Mouse (Mus musculus): ENCODE data around the gene Nhlrc1. TPM values are rescaled to one million over a fixed set of nuclear protein-coding genes. Genes with fewer than 3 reads are reported as not detected.
A peak's percentile ranks its signal among the peaks of the same experiment; 100 is the strongest.

Nhlrc1 gene
- polyA plus RNA-seq, 1 experiment from 2014 or later, result 15.0 TPM

DNA sequence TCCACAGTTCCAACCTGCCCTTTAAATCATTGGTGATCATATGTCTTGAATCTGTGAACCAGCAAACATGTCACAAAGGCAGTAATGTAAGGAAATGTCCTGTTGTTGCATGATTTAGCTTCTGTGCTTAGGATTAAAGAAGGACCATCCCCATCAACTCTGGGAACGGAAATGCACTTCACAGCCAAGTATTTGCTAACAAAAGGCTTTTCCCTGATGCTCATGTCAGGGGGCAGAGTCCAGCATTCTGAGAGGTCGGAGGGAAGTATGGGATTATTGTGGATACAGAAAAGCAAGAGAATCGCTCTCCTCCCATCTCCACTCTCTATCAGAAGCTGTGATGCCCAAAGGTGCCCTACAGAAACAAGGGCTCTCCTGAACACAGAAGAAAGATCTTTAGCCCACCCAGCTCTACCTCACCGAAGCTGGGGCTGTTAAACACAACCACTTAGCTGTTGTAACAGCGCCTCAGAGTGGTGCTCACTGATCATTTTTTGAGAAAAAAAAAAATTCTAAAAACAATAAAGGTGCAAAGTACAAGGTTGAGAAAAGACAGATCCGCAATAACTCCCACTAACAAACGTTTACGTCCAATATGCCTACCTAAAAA, 27.5 kb upstream of the Nhlrc1 start:
- WGBS, result 44% methylated on average over 8 of the region's 8 CpGs
- Histone ChIP-seq H3K9me3 (no peaks in the 10 kb centered on the region), H3K27ac (replicated peaks) (0 out of 2 replicates have a peak overlapping the region, but pooled peaks have one; percentile 70), H3K36me3 (0 out of 2 replicates have a peak, but pooled peaks cover 5% of the 10 kb centered on the region), H3K4me2 (replicated peaks) (peak overlapping the region; percentile 95), H3K27me3 (no peaks in the 10 kb centered on the region), H3K4me1 (peaks cover 17% of the 10 kb centered on the region), H3K9ac (replicated peaks) (no peak overlapping the region), H3K4me3 (peak overlapping the region; percentile 86)
- ATAC-seq (replicated peaks), result no peak

DNA sequence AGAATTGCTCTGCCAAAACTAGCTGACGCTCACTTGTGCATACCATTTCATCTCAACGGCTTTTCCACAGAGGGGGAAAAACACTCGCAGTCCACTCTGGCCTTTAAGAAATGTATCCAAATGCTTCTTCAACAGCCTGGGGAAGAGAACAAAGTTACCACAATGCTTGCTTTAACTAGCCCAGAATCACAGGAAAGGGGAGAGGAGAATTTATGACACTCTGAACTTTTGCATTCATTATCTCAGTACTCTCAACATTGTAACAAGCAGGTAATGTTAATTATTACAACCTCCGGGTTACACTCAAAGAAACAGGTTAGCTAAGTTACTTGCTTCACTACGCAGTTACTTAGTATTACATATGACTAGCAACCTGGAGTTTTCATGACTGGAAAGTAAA, 25.4 kb upstream of the Nhlrc1 start:
- H3K4me2 ChIP-seq (replicated peaks), result no peak overlapping the region
- no peak overlapping the region for H3K27ac ChIP-seq (replicated peaks)
- H3K4me3 ChIP-seq, result no peak overlapping the region
- H3K4me1 ChIP-seq, result peaks cover 17% of the 10 kb centered on the region
- H3K27me3 ChIP-seq, result no peaks in the 10 kb centered on the region
- no peak overlapping the region for H3K9ac ChIP-seq (replicated peaks)
- no peak for ATAC-seq (replicated peaks)
- H3K36me3 ChIP-seq, result 0 out of 2 replicates have a peak, but pooled peaks cover 6% of the 10 kb centered on the region
- no peaks in the 10 kb centered on the region for H3K9me3 ChIP-seq
- WGBS, result 88% methylated on average over 5 of the region's 5 CpGs

DNA sequence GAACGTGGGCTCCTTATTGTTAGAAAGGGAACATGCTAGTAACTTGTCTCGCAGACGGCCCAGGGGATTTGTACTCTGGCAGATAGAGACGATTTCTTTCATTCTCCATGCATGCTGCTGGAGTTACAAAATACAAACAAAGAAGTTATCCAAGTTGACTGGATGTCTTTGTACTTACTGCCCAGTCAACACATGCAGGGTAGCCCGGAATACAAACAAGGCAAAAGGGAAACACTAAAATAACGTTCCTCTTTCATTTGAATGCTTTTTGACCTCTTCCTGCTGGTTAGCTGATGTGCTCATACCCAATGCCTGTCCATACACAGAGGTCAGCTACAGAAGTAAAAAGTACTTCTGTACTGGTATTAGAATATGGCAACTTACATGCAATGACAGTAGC, 23.3 kb upstream of the Nhlrc1 start:
- 80% methylated on average over 6 of the region's 6 CpGs for WGBS

DNA sequence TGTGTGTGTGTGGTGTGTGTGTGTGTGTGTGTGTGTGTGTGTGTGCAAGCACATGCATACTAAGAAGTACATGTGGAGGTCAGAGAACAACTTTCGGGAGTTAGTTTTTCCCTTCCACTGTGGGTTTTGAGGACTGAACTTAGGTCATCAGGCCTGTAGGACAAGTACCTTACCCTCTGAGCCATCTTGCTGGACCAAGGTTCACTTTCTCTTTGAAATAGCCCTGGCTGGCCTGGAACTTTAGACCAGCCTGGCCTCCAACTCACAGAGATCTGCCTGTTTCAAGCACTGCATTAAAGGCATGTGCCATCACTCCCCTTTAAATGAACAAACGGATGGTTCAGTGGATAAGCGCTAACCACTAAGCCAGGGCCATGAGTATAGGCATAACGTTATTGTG, 19.0 kb upstream of the Nhlrc1 start:
- Histone ChIP-seq H3K4me1 (no peaks in the 10 kb centered on the region), H3K9me3 (no peaks in the 10 kb centered on the region), H3K4me3 (no peak overlapping the region), H3K36me3 (0 out of 2 replicates have a peak, but pooled peaks cover 6% of the 10 kb centered on the region), H3K4me2 (replicated peaks) (no peak overlapping the region), H3K9ac (replicated peaks) (no peak overlapping the region), H3K27me3 (no peaks in the 10 kb centered on the region), H3K27ac (replicated peaks) (no peak overlapping the region)
- no peak for ATAC-seq (replicated peaks)
- 89% methylated on average over 4 of the region's 4 CpGs for WGBS

More for the DNA sequence above, 23.3 kb upstream of the Nhlrc1 start:
- no peak overlapping the region for H3K4me2 ChIP-seq (replicated peaks)
- H3K27ac ChIP-seq (replicated peaks), result no peak overlapping the region
- no peak overlapping the region for H3K9ac ChIP-seq (replicated peaks)
- no peak overlapping the region for H3K4me3 ChIP-seq
- no peak for ATAC-seq (replicated peaks)
- H3K36me3 ChIP-seq, result 0 out of 2 replicates have a peak, but pooled peaks cover 6% of the 10 kb centered on the region
- no peaks in the 10 kb centered on the region for H3K9me3 ChIP-seq
- H3K27me3 ChIP-seq, result no peaks in the 10 kb centered on the region
- H3K4me1 ChIP-seq, result peaks cover 5% of the 10 kb centered on the region

DNA sequence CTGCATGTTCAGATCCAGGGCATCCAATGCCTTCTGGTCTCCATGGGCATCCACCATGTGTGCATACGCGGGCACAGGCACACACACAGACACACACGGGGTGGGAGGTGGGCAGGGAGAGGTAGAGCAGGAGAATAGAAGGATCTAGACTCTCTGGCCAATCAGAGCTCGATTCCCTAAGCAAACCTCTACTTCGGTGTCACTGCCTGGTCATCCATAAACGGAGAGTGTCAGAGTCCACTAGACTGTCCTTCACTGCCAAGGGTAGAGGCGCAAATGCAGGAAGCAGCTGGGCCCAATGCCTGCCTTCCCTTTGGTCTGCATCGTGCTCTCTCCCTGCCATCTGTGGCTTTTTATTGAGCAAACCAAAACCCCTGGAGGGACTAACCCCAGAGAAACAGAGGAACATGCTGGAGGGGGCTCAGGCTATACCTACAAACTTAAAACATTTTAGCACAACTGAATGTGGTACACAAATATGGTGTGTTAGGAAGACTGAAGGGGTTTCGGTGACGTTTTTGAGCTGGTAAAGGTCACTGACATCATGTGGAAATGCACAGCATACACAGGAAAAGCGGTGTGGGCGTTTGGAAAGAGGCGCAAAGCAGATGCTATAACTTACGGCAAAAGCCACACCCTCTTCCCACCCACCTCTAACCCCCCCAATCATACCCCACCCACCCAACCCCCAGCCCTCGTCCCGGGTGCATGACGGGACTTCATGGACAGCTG, 15.9 kb upstream of the Nhlrc1 start:
- Histone ChIP-seq H3K4me1 (no peaks in the 10 kb centered on the region), H3K4me2 (replicated peaks) (no peak overlapping the region), H3K4me3 (no peak overlapping the region), H3K27me3 (no peaks in the 10 kb centered on the region), H3K27ac (replicated peaks) (no peak overlapping the region), H3K9me3 (no peaks in the 10 kb centered on the region), H3K9ac (replicated peaks) (no peak overlapping the region), H3K36me3 (no peaks in the 10 kb centered on the region)
- 91% methylated on average over 17 of the region's 17 CpGs for WGBS
- no peak for ATAC-seq (replicated peaks)

DNA sequence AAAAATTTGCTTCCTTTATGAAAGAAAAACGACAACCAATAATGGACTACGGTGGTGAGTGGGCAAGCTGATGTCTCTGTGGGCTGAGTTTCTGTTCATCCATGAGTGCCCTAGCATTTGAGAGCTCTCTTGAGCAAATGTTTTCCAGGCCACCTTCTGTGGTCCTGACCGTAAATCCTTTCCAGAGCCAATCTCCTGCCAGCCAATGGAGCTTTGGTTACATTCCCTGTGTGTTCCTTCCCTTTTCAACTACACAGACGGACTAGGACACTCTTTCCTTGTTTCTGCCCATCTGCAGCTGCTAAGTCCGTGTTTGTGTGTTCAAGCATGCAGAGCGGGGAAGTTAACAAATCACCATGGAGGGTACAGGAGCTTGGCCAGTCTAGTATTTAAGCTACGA, 6.1 kb upstream of the Nhlrc1 start:
- H3K27ac ChIP-seq (replicated peaks), result no peak overlapping the region
- no peaks in the 10 kb centered on the region for H3K9me3 ChIP-seq
- H3K4me3 ChIP-seq, result no peak overlapping the region
- H3K27me3 ChIP-seq, result no peaks in the 10 kb centered on the region
- H3K4me2 ChIP-seq (replicated peaks), result no peak overlapping the region
- H3K9ac ChIP-seq (replicated peaks), result no peak overlapping the region
- H3K36me3 ChIP-seq, result no peaks in the 10 kb centered on the region
- 81% methylated on average over 7 of the region's 7 CpGs for WGBS
- no peak for ATAC-seq (replicated peaks)
- no peaks in the 10 kb centered on the region for H3K4me1 ChIP-seq

DNA sequence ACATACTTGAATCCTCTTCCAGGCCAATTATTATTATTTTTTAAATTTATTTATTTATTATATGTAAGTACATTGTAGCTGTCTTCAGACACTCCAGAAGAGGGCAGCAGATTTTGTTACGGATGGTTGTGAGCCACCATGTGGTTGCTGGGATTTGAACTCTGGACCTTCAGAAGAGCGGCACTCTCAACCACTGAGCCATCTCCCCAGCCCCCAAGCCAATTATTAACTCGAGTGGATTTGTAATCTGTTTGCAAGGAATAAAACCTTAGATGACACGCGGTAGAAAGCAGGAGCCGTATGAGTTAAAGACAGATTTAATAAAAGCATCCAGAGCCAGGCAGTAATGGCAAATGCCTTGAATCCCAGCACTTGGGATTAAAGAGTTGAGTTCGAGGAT, 5.1 kb upstream of the Nhlrc1 start:
- no peaks in the 10 kb centered on the region for H3K4me1 ChIP-seq
- no peak overlapping the region for H3K4me2 ChIP-seq (replicated peaks)
- no peak overlapping the region for H3K27ac ChIP-seq (replicated peaks)
- H3K4me3 ChIP-seq, result no peak overlapping the region
- WGBS, result 89% methylated on average over 7 of the region's 7 CpGs
- no peaks in the 10 kb centered on the region for H3K27me3 ChIP-seq
- ATAC-seq (replicated peaks), result no peak
- H3K36me3 ChIP-seq, result no peaks in the 10 kb centered on the region
- no peak overlapping the region for H3K9ac ChIP-seq (replicated peaks)
- H3K9me3 ChIP-seq, result no peaks in the 10 kb centered on the region

DNA sequence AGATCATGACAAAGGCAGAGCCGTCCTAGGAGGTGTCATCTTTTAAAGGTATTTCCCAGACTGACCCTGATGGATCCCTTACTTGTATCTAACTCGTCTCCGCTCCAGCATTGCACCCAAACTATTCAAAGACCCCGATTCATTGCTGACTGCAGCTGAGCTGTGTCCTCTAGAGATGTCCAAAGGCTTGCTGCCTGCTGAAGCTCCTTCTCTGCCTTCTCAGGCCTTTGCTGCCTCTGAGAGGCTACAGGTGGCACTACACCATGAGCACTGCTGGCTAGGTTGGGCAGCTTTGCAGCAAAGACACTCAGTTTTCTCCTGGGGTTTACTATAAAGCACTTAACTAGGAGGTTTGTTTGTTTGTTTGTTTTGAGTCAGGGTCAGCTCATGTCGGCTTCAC, 2.6 kb upstream of the Nhlrc1 start:
- Histone ChIP-seq H3K27ac (replicated peaks) (no peak overlapping the region), H3K4me1 (peaks cover 10% of the 10 kb centered on the region; the same call in 1 of the 2 replicates), H3K27me3 (no peaks in the 10 kb centered on the region), H3K9me3 (0 out of 2 replicates have a peak, but pooled peaks cover 5% of the 10 kb centered on the region), H3K4me2 (replicated peaks) (no peak overlapping the region), H3K4me3 (no peak overlapping the region), H3K36me3 (no peaks in the 10 kb centered on the region), H3K9ac (replicated peaks) (no peak overlapping the region)
- peak; percentile 49; the same call in 1 of the 2 replicates for ATAC-seq (replicated peaks)
- 43% methylated on average over 5 of the region's 5 CpGs for WGBS

DNA sequence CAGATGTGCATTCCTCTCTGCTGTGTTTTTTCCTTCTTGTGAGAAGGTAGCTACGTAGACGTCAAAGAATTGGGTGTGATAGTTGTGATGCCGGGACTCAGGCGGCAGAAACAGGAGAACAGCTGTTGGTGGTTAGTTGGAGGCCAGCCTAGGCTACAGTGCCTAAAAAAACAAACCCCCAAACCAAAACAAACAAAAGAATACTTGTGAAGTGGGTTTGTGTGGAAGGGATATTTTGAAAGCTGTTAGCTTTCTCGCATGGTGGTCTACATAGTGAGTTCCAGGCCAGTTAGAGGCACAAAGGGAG, 498 bp upstream of the Nhlrc1 start:
- Histone ChIP-seq H3K36me3 (no peaks in the 10 kb centered on the region), H3K9ac (replicated peaks) (no peak overlapping the region), H3K27me3 (no peaks in the 10 kb centered on the region), H3K4me3 (peak overlapping the region; percentile 71), H3K9me3 (0 out of 2 replicates have a peak, but pooled peaks cover 5% of the 10 kb centered on the region), H3K4me1 (peaks cover 10% of the 10 kb centered on the region; the same call in 1 of the 2 replicates), H3K27ac (replicated peaks) (no peak overlapping the region), H3K4me2 (replicated peaks) (peak overlapping the region; percentile 99)
- no peak for ATAC-seq (replicated peaks)
- 78% methylated on average over 5 of the region's 5 CpGs for WGBS

DNA sequence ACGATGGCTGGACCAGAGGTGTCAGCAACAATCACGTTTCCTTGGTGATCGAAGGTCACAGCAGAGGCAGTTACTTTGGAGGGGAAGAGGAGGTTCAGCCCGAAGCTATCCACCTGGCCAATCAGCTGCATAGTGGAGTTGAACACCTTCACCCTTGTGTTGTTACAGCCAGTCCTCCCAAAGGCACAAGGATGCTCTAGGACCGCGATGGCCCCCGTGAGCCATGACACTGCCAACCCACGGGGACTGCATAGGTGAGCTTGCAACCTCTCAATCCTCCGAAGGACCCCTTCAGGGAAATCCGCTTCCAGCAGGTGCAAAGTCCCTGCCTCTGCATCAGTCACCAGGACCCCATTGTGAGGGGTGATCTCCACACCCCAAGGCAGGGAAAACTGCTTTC, 910 bp downstream of the Nhlrc1 start:
- 0 out of 2 replicates have a peak, but pooled peaks cover 5% of the 10 kb centered on the region for H3K9me3 ChIP-seq
- no peaks in the 10 kb centered on the region for H3K36me3 ChIP-seq
- 69% methylated on average over 10 of the region's 10 CpGs for WGBS
- peak overlapping the region; percentile 99 for H3K4me2 ChIP-seq (replicated peaks)
- no peaks in the 10 kb centered on the region for H3K27me3 ChIP-seq
- no peak overlapping the region for H3K27ac ChIP-seq (replicated peaks)
- ATAC-seq (replicated peaks), result peak; percentile 16; the same call in 1 of the 2 replicates
- H3K9ac ChIP-seq (replicated peaks), result 0 out of 2 replicates have a peak overlapping the region, but pooled peaks have one; percentile 72
- peaks cover 10% of the 10 kb centered on the region; the same call in 1 of the 2 replicates for H3K4me1 ChIP-seq
- H3K4me3 ChIP-seq, result peak overlapping the region; percentile 71

DNA sequence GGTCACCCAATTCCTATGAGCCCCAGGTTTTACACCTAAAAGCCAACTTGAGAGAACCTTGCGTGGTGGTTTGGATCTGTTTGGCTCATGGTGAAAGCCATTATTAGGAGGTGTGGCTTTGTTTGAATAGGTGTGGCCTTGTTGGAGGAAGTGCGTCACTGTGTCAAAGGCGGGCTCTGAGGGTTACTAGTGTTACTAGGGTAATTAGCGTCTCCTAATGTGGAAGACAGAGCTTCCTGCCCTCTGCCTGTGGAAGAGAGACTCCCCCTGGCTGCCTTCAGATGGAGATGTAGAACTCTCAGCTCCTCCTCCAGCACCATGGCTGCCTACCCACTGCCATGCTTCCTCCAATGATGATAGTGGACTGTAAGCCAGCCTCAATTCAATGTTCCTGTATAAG, 13.1 kb downstream of the Nhlrc1 start:
- Histone ChIP-seq H3K9me3 (no peaks in the 10 kb centered on the region), H3K27ac (replicated peaks) (no peak overlapping the region), H3K36me3 (no peaks in the 10 kb centered on the region), H3K4me2 (replicated peaks) (no peak overlapping the region), H3K27me3 (no peaks in the 10 kb centered on the region), H3K4me3 (no peak overlapping the region), H3K4me1 (no peaks in the 10 kb centered on the region), H3K9ac (replicated peaks) (no peak overlapping the region)
- WGBS, result 93% methylated on average over 4 of the region's 4 CpGs
- no peak for ATAC-seq (replicated peaks)

DNA sequence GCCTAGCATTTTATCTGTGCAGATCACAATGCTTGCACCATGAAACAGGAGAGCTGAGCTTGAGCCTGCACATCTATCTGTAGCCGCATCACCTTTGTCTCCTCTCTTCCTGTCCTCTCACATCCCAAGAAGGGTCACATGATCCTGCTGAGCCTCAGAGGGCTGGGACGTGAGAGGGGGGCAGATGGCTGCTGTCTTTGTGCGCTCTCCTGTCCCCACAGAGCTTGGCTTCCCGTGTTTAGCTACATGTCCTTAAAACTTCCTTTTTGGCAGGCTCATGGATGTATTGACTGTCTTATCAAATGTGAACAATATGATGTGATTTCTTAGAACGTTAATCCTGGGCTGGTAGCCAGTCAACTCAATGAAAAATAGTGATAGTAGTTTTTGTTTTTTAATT, 15.2 kb downstream of the Nhlrc1 start:
- Histone ChIP-seq H3K9me3 (no peaks in the 10 kb centered on the region), H3K4me1 (no peaks in the 10 kb centered on the region), H3K27ac (replicated peaks) (no peak overlapping the region), H3K36me3 (no peaks in the 10 kb centered on the region), H3K9ac (replicated peaks) (no peak overlapping the region), H3K4me3 (no peak overlapping the region), H3K4me2 (replicated peaks) (no peak overlapping the region), H3K27me3 (no peaks in the 10 kb centered on the region)
- 68% methylated on average over 5 of the region's 5 CpGs for WGBS
- no peak for ATAC-seq (replicated peaks)
